Mouse (Mus musculus): Measurements from ENCODE around the gene Prkcg. TPM values are rescaled to one million over a fixed set of nuclear protein-coding genes. Genes with fewer than 3 reads are reported as not detected.

Prkcg gene
- polyA plus RNA-seq, 2 experiments from 2014 or later = not detected

DNA sequence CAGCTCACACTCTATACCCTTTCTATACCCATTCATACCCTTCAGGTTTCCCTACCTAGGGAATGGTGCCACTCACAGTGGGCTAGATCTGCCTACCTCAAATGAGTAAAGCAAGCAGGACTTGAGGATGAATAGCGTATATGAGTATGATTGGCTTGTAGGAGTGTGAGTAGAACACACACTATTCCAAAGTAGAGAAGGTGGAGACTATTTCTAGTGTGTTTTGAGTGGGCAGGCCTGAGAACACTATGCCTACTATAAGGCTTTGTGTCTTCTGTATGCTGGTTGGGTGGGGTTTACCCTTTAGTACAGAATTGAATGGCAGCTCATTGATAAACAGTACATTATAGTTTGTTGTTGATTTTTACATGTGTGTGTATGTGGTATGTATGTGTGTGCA, 34.8 kb downstream of the Prkcg start:
- no peak for ATAC-seq

DNA sequence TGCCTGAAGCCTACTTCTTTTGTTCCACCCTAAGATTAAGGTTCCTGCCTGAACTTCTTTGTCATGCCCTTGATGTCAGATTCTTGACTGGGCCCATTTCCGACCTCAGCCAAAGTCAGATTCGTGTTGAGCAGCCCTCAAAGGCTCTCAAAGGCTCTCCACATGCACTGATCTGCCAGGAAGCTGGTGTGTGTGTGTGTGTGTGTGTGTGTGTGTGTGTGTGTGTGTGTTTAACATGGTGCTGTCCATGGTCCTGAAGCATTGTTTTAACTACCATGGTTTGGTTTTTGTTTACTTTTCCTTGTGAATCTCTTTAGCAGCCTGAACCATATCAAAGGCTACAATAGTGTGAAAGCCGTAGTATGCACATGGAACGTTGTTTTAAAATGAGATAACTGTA, 39.0 kb downstream of the Prkcg start:
- no peak for ATAC-seq

DNA sequence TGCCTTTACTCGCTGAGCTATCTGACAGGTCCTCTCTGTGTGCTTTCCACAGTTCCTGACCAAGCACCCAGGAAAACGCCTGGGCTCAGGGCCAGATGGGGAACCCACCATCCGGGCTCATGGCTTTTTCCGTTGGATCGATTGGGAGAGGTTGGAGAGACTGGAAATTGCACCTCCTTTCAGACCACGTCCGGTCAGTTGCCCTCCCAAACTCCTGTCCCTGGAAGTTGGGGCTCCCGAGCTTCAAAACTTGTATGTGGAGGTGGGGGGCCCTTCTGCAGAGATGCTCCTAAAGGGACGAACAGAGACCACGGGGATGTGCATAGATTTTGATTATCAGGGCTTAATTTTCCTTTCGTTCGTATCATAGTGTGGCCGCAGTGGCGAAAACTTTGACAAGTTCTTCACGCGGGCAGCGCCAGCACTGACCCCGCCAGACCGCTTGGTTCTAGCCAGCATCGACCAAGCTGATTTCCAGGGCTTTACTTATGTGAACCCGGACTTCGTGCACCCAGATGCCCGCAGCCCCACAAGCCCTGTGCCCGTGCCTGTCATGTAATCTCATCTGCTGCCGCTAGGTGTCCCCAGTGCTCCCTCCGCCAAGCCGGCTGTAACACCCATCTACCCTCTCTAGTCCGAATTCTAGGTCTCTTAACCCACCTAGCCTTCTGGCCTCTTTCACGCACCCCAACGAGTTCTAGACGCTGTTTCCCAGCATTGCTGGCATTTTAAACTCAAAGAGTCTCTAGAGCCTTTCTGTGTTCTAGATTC, 41.0 kb downstream of the Prkcg start:
- no peak for ATAC-seq

DNA sequence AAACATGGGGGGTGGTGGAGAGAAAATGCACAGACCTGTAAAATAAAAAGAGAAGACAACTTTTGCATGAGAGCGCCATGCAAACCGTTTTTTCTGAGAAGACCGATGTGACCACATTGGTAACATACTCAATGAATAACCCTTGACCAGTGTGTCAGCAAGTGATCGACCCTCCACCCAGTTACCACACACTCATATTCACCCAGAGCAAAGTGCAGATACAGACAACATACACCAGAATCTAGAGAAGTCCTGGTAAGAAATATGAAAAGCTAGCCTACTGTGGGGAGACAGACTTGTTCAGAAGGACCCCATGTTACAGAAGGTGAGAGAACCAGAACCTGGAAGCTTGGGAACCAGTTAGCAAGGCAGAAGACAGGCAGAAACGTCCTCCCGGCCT, 42.2 kb downstream of the Prkcg start:
- ATAC-seq = no peak

- ATAC-seq = no peak
These were observed 42.7 kb downstream of the Prkcg start for GRCm38 (mm10) chr7:3331581-3332223.

GRCm38 (mm10) chr7:3332224-3332615, 43.2 kb downstream of the Prkcg start:
- ATAC-seq = no peak

DNA sequence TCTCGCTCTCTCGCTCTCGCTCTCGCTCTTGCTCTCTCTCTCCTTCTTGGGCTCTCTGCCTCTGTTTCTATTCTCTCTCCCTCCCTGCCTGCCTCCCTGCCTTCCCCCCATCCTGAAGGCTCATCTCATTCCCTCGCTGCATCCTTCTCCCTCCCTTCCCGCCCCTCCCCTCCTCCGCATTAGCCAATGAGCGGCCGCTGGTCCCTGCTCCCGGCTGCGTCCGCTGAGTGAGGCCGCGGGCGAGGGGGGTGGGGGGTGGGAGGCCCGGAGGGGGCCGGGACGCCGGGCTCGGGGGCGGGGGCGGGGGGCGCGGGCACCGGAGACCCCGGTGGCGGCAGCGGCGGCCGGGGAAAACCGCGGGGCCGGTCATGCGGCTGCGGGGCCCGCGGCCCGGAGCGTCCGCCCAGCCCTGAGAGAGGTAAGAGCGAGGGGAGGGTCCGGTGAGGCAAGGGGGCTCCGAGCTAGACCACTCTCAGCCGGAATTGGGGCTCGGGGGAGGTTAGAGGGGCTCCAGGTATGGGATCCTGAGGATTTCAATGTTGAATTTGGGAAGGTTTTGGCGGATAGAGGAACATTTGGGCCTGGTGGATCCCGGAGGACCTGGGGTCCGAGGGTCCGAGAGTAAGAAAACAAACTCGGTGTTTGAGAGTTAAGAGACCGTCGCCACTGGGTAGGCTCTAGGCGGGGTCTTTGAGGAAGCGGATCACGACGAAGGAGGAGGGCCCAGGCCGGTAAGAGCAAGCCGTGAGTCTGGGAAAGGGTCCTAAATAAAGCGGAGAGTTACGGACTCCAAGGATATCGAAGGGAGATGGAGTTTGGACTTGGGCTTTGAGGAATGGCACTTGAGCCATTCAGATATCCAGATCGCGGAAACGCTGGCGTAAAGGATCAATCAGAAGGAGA, 43.9 kb downstream of the Prkcg start, which contains the start of gene Cacng7:
Gene Cacng7, plus strand, starts transcription at position 337 of the 903 bp plus-strand sequence.
- no peak for ATAC-seq

DNA sequence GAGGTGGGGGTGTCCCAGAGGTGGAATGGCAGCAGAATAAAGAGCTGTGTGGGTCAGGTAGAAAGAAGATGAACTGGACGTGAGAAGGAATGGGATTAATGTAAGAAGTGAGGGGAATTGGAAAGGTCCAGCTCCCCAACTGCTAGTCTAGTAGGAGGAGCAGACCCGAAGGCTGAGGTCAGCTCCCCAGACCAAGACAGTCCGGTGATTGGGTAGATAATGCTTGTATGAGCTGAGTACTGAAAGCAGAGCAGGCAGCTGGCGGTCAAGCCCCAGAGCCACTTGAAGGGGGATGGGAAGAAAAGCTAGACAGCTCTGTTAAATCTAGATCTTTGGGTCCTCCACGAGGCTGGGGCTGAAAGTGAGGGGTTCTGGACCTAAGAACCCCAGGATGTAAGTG, 44.6 kb downstream of the Prkcg start:
- no peak for ATAC-seq

GRCm38 (mm10) chr7:3336412-3336811, 47.4 kb downstream of the Prkcg start:
- ATAC-seq = no peak

GRCm38 (mm10) chr7:3338286-3338935, 49.4 kb downstream of the Prkcg start:
- no peak for ATAC-seq

DNA sequence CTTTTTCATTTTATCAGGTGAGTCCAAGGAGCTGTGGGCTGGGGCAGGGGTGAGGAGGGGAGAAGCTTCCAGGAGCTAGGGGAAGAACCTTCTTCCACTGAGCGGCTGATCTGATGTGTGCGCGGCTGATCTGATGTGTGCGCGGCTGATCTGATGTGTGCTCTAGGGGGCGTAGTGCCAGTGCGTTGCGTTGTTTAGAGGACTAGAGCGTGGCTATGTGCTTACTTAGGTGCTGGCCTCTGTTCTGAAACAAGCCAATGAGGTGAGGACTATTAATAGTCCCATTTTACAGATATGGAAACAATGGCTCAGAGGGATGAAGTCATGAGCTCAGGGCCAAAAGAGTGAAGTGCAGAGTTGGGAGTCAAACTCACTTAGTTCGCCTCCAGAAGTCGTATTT, 50.0 kb downstream of the Prkcg start:
- ATAC-seq = no peak

DNA sequence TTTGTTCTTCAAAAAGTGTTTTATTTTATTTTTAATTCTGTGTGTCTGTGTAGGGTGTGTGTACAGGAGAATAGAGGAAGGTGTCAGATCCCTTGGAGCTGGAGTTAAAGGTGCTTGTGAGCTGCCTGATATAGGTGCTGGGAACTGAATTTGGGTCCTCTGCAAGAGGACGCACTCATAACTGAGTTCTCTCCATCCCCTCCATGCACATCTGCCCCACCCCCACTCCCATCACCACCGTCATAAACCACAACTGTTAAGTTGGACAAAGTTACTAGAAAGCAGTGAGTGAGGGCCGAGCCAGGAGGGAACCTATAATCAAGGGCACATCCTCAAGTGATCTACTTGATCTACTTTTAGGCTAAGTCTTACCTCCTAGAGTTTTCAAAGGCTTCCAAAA, 54.9 kb downstream of the Prkcg start:
- ATAC-seq = no peak

DNA sequence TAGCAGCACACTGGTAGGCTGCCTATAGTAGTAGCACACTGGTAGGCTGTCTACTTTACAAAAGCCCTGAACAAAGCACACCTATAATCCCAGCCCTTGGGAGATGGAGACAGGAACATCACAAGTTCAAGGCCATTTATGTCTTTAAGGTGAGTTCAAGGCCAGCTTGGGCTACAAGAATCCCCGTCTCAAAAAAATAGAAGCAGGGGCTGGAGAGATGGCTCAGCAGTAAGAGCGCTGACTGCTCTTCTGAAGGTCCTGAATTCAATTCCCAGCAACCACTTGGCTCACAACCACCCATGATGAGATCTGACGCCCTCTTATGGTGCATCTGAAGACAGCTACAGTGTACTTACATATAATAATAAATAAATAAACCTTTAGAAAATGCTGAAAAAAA, 56.3 kb downstream of the Prkcg start:
- ATAC-seq = no peak

DNA sequence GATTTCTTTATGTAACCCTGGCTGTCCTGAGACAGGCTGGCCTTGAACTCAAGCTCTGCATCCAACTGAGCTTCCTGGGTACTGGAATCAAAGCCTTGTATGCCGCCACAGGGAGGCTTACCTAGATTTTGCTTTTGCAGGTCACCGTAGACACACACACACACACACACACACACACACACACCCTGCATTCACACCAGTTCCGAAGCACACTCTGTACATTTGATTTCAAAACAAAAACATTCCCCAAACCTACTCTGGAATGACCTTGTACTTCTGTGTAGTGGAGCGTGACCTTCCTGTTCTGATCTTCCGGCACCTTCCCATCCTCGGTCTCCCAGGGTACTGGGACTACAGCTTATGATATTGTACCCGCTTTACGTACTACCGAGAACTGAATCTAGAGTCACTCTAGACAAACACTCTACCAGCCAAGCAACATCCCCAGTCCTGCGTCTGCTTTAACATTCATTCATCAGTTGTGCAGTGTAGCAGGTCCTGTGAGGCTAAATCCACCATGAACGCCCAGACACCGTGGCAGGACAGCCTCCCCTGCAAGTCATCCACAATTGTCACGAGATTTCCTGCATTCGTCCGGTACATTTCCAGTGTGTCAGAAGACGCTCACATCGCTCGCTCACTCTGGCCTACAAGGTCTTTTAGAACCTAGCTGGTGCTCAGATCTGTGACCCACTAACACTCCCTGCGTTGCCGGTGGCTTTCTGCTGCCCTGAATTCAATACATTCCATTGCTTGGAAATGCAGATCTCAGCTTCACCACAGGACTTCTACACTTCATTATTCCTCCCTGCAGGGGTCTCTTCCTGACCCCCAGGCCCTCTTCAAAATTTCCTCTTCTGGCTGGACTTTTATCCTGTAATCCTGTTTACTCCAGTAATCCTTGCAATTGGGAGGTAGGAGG, 58.6 kb downstream of the Prkcg start:
- no peak for ATAC-seq

- ATAC-seq = no peak
These were observed 59.3 kb downstream of the Prkcg start for GRCm38 (mm10) chr7:3348326-3348725.

- ATAC-seq = no peak
These were observed 60.8 kb downstream of the Prkcg start for GRCm38 (mm10) chr7:3349775-3350174.

DNA sequence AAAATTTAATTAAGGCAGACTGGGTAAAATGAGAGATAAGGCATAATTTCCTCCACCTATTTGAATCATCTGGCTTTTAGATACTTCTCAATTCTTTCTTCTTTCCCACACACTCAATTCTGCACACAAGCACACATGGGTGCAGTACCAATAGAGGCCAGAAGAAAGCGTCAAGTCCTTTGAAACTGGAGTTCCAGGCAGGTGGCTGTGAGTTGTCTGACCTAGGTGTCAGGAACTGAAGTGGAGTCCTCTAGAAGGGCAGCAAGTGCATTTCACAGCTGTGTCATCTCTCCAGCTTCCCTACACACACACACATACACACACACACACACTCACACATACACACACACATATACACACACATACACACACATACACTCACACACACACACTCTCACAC, 62.6 kb downstream of the Prkcg start:
- no peak for ATAC-seq

GRCm38 (mm10) chr7:3354850-3355249, 65.9 kb downstream of the Prkcg start:
- ATAC-seq = no peak

GRCm38 (mm10) chr7:3360678-3361077, 71.7 kb downstream of the Prkcg start:
- ATAC-seq = no peak

- ATAC-seq = no peak
These were observed 76.7 kb downstream of the Prkcg start for GRCm38 (mm10) chr7:3365547-3366279.
